Mouse (Mus musculus) ES-E14 (cell line): ENCODE measurements around the gene Npas3. TPM values are rescaled to one million over a fixed set of nuclear protein-coding genes. Genes with fewer than 3 reads are reported as not detected.

Experiments used
- DNase-seq: peaks from one replicate; pipeline ENCODE4 v3.0.0-alpha.2; 2013; ENCODE audit warnings: low read depth, low spot score
- H3K27ac ChIP-seq: 2 replicates; pipeline ENCODE4 v1.5.1; 2012; ENCODE audit warnings: low read depth, mild to moderate bottlenecking, low read length, moderate library complexity, mixed read lengths; ENCODE audit not compliant: poor library complexity, insufficient read depth, severe bottlenecking
- H3K36me3 ChIP-seq: 2 replicates; pipeline ENCODE4 v1.6.1; 2012; ENCODE audit warnings: mild to moderate bottlenecking, low read length, moderate library complexity, mixed read lengths; ENCODE audit not compliant: control insufficient read depth, poor library complexity, insufficient read depth, severe bottlenecking
- H3K4me1 ChIP-seq, 2 experiments: fragments of 150-350 bp in 1 of 2; sonication (generic) in 1 of 2; 2 replicates each; pipeline ENCODE4 v1.6.1; 2012; ENCODE audit warnings: low read length in 2 of 2, mild to moderate bottlenecking in 1 of 2, mixed read lengths in 1 of 2; ENCODE audit not compliant: control insufficient read depth in 2 of 2, insufficient read depth in 2 of 2, poor library complexity in 1 of 2
- H3K4me3 ChIP-seq, 2 experiments: fragments of 150-350 bp in 1 of 2; sonication (generic) in 1 of 2; 2 replicates each; pipeline ENCODE4 v1.5.1; 2012; ENCODE audit warnings: low read length in 2 of 2, low read depth in 1 of 2, mild to moderate bottlenecking in 1 of 2, mixed read lengths in 1 of 2; ENCODE audit not compliant: insufficient read depth in 1 of 2, poor library complexity in 1 of 2, severe bottlenecking in 1 of 2
- H3K9ac ChIP-seq: 2 replicates; pipeline ENCODE4 v1.6.1; 2012; ENCODE audit warnings: low read depth, mild to moderate bottlenecking, low read length, mixed read lengths; ENCODE audit not compliant: poor library complexity, insufficient read depth, severe bottlenecking
- H3K9me3 ChIP-seq: fragments of 150-350 bp; sonication (generic); 2 replicates; pipeline ENCODE4 v1.6.1; 2012; ENCODE audit warnings: low read depth, mild to moderate bottlenecking, low read length; ENCODE audit not compliant: control insufficient read depth, insufficient read depth
- CHD2 ChIP-seq: IDR thresholded peaks from 2 replicates; pipeline ENCODE4 v1.6.1; 2014; ENCODE audit warnings: mild to moderate bottlenecking, low read depth, low read length, inconsistent platforms
- HCFC1 ChIP-seq: IDR thresholded peaks from 2 replicates; pipeline ENCODE4 v1.6.1; 2012; ENCODE audit warnings: low read length, inconsistent platforms, borderline replicate concordance; ENCODE audit not compliant: insufficient read depth
- MAFK ChIP-seq: IDR thresholded peaks from 2 replicates; pipeline ENCODE4 v1.6.1; 2014; ENCODE audit warnings: mild to moderate bottlenecking, low read depth, low read length, inconsistent platforms; ENCODE audit not compliant: insufficient read depth
- ZC3H11A ChIP-seq: IDR thresholded peaks from 2 replicates; pipeline ENCODE4 v1.6.1; 2012; ENCODE audit warnings: low read depth, mild to moderate bottlenecking, inconsistent platforms, low read length, borderline replicate concordance
- ZNF384 ChIP-seq: IDR thresholded peaks from 2 replicates; pipeline ENCODE4 v1.6.1; 2012; ENCODE audit warnings: low read depth, low read length, inconsistent platforms
- in situ Hi-C, 2 experiments: fragments of 600-800 bp; cut with MboI; formaldehyde crosslinking; loops; one replicate each; pipeline ENCODE4 v1.15.1; 2025; ENCODE audit warnings: low sequenced_read_pairs in 2 of 2, inconsistent platforms in 1 of 2; ENCODE audit not compliant: unreplicated experiment in 2 of 2
- total RNA-seq: library from RNA; depleted of rRNA; stranded (reverse); fragments of 300-350 nt; gene quantifications from 2 replicates; pipeline ENCODE4 v1.2.3, GENCODE M21; 2012

Npas3 gene
- total RNA-seq, 1 experiment, result 1.2 TPM

GRCm38 (mm10) chr12:54060732-54061131 lies 812.3 kb downstream of the Npas3 start:
- Histone ChIP-seq H3K27ac (no peak overlapping the region), H3K9me3 (no peaks in the 10 kb centered on the region), H3K9ac (no peak overlapping the region), H3K4me1 (peaks cover 0 to 4% of the 10 kb centered on the region in 2 experiments; a peak in 1 of 4 replicates), H3K4me3 (no peak overlapping the region), H3K36me3 (no peaks in the 10 kb centered on the region)
- TF ChIP-seq CHD2 (no peak), ZC3H11A (peak; percentile 93)
- in situ Hi-C loops, result loop anchor here in 1 of 2 experiments (10.0 kb wide), 1 partner anchor 1146 kb away; no protein-coding TSS in a partner anchor
- no peak for DNase-seq

- H3K4me1 ChIP-seq, result peaks cover 0 to 4% of the 10 kb centered on the region in 2 experiments; a peak in 1 of 4 replicates
- TF ChIP-seq ZNF384, result no peak
- TF ChIP-seq MAFK, result no peak
- no peak for TF ChIP-seq HCFC1
- no peak for TF ChIP-seq ZC3H11A
- TF ChIP-seq CHD2, result no peak
- in situ Hi-C loops, result loop anchor here in 1 of 2 experiments (10.0 kb wide), 1 partner anchor 1146 kb away; no protein-coding TSS in a partner anchor
These were observed 812.7 kb downstream of the Npas3 start for GRCm38 (mm10) chr12:54061168-54061567.

GRCm38 (mm10) chr12:54064986-54065385 lies 816.5 kb downstream of the Npas3 start:
- Histone ChIP-seq H3K4me3 (no peak overlapping the region), H3K27ac (no peak overlapping the region)

More at GRCm38 (mm10) chr12:54061168-54061567, 812.7 kb downstream of the Npas3 start:
- Histone ChIP-seq H3K9me3 (no peaks in the 10 kb centered on the region), H3K27ac (no peak overlapping the region), H3K9ac (no peak overlapping the region), H3K36me3 (no peaks in the 10 kb centered on the region), H3K4me3 (no peak overlapping the region)
- no peak for DNase-seq

GRCm38 (mm10) chr12:54065607-54066006 lies 817.1 kb downstream of the Npas3 start:
- TF ChIP-seq CHD2 (no peak), ZNF384 (no peak), HCFC1 (no peak), ZC3H11A (no peak), MAFK (no peak)
- no peak for DNase-seq
- H3K27ac ChIP-seq, result no peak overlapping the region
- H3K36me3 ChIP-seq, result no peaks in the 10 kb centered on the region
- peaks cover 0 to 7% of the 10 kb centered on the region in 2 experiments; a peak in 1 of 4 replicates for H3K4me1 ChIP-seq
- H3K9ac ChIP-seq, result no peak overlapping the region
- in situ Hi-C loops, result loop anchor here in 1 of 2 experiments (10.0 kb wide), 1 partner anchor 1151 kb away; no protein-coding TSS in a partner anchor
- H3K4me3 ChIP-seq, result no peak overlapping the region
- no peaks in the 10 kb centered on the region for H3K9me3 ChIP-seq

More at GRCm38 (mm10) chr12:54064986-54065385, 816.5 kb downstream of the Npas3 start:
- Histone ChIP-seq H3K9ac (no peak overlapping the region), H3K36me3 (no peaks in the 10 kb centered on the region), H3K4me1 (peaks cover 0 to 7% of the 10 kb centered on the region in 2 experiments; a peak in 1 of 4 replicates), H3K9me3 (no peaks in the 10 kb centered on the region)
- DNase-seq, result no peak
- TF ChIP-seq CHD2, result no peak
- in situ Hi-C loops, result loop anchor here in 1 of 2 experiments (10.0 kb wide), 1 partner anchor 1150 kb away; no protein-coding TSS in a partner anchor

GRCm38 (mm10) chr12:54067419-54067818 lies 818.9 kb downstream of the Npas3 start:
- no peak overlapping the region for H3K9ac ChIP-seq
- H3K4me1 ChIP-seq, result peaks cover 0 to 7% of the 10 kb centered on the region in 2 experiments; a peak in 1 of 4 replicates
- TF ChIP-seq MAFK (no peak), HCFC1 (no peak), ZC3H11A (no peak), CHD2 (no peak; the same call in 1 of the 2 replicates), ZNF384 (no peak)
- no peak for DNase-seq
- no peaks in the 10 kb centered on the region for H3K9me3 ChIP-seq
- no peak overlapping the region for H3K27ac ChIP-seq
- in situ Hi-C loops, result loop anchor here in 1 of 2 experiments (10.0 kb wide), 1 partner anchor 1153 kb away; no protein-coding TSS in a partner anchor
- H3K36me3 ChIP-seq, result no peaks in the 10 kb centered on the region
- peak overlapping the region; percentile 38 to 68; a peak in 2 of 4 replicates for H3K4me3 ChIP-seq
